Mouse (Mus musculus): ENCODE measurements around the gene Auts2. TPM values are rescaled to one million over a fixed set of nuclear protein-coding genes. Genes with fewer than 3 reads are reported as not detected.

Auts2 gene
- total and polyA plus RNA-seq, 3 experiments: not detected

GRCm38 (mm10) chr5:132395922-132396321 is 147.2 kb downstream of the Auts2 start (continued):
- no peak for TF ChIP-seq EP300 (IDR thresholded peaks at IDR 0.05; ENCODE audit: low read length)

DNA sequence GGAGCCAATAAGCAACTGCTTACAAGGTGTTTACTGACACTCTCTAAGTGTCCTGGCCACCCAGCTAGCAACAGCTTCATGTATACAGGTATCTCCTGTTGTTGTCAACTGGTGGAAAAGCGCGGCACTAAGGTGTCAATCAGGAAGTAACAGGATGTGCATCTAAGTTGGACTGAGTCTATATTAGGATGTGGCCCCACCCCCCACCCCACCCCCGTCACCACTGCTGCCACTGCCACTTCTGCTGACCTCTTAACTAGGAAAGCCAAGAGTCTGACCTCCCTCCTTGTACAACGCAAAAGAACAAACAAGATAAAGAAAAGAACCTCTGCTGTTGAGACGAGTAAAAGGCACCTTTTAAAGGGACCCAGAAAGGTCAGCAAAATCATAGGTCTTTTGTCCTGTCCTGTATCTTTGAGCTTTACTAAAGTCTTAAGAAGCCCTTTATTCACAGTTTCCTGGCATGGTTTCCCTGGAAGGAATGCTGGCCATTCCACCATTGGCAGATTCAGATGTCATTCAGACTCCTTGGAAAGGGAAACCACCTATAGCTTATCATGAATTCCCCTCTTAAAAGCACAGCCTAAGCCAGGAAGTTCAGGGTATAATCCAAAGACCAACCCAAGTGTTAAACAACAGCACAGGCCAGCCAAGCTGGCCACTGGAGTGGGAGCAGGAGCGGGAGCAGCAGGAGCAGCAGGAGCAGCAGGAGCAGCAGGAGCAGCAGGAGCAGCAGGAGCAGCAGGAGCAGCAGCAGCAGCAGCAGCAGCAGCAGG is 148.2 kb downstream of the Auts2 start:
- dilution Hi-C loops (cut with MboI; ENCODE audit: extremely low pct_ligation_motif_present, extremely low pct_unique_long_range_greater_than_20kb, low sequenced_read_pairs) (no loop called here), in situ Hi-C loops (cut with MboI; ENCODE audit: low pct_ligation_motif_present, low pct_unique_long_range_greater_than_20kb, low sequenced_read_pairs) (no loop called here)
- H3K27me3 ChIP-seq (replicated peaks): no peaks in the 10 kb centered on the region
- H3K4me1 ChIP-seq (ENCODE audit: control insufficient read depth in 1 of 2, insufficient read depth in 2 of 2): no peaks in the 10 kb centered on the region
- no peak overlapping the region for H3K4me2 ChIP-seq (ENCODE audit: insufficient read depth, low read depth, poor library complexity, severe bottlenecking)
- no peaks in the 10 kb centered on the region for H3K79me2 ChIP-seq (replicated peaks; ENCODE audit: control insufficient read depth, extremely low read depth, insufficient read depth, poor library complexity, severe bottlenecking)
- no peak overlapping the region for H3K9ac ChIP-seq (ENCODE audit: insufficient read depth, low read depth)
- H3K9me3 ChIP-seq (replicated peaks; ENCODE audit: low read length): peaks cover 63% of the 10 kb centered on the region
- TF ChIP-seq ELF1 (IDR thresholded peaks at IDR 0.05; ENCODE audit: low read depth, low read length) (no peak), NRF1 (IDR thresholded peaks at IDR 0.05; ENCODE audit: low read depth, low read length) (no peak), RAD21 (IDR thresholded peaks at IDR 0.05; ENCODE audit: low read depth, low read length) (no peak), POLR2AphosphoS2 (IDR thresholded peaks at IDR 0.05; ENCODE audit: low read depth, low read length) (no peak), BHLHE40 (IDR thresholded peaks at IDR 0.05; ENCODE audit: low read depth, low read length) (no peak), JUN (IDR thresholded peaks at IDR 0.05; ENCODE audit: insufficient read depth, low read depth, low read length) (no peak), NELFE (IDR thresholded peaks at IDR 0.05; ENCODE audit: low read depth, low read length) (no peak), CHD1 (IDR thresholded peaks at IDR 0.05; ENCODE audit: low read depth, low read length) (no peak), SMC3 (IDR thresholded peaks at IDR 0.05; ENCODE audit: low read depth, low read length) (no peak), POLR2A (IDR thresholded peaks at IDR 0.05; ENCODE audit: low read depth, low read length) (no peak), TBP (conservative IDR thresholded peaks at IDR 0.05; ENCODE audit: low read depth, low read length) (no peak), USF2 (conservative IDR thresholded peaks at IDR 0.05; ENCODE audit: low read depth, low read length) (no peak), MEF2A (IDR thresholded peaks at IDR 0.05; ENCODE audit: borderline replicate concordance, low read depth, low read length) (no peak), UBTF (IDR thresholded peaks at IDR 0.05; ENCODE audit: low read depth, low read length) (no peak), MAX (IDR thresholded peaks at IDR 0.05; ENCODE audit: low read length) (no peak), MAFK (IDR thresholded peaks at IDR 0.05; ENCODE audit: insufficient replicate concordance, low read length) (no peak), CHD2 (IDR thresholded peaks at IDR 0.05; ENCODE audit: low read length) (no peak)
- DNase-seq (ENCODE audit: extremely low read depth): no peak
- H3K4me3 ChIP-seq (replicated peaks in 1 of 3; ENCODE audit: low read depth in 2 of 3, low read length in 2 of 3, poor library complexity in 1 of 3): no peak overlapping the region
- no peaks in the 10 kb centered on the region for H3K36me3 ChIP-seq (replicated peaks in 1 of 2; ENCODE audit: control insufficient read depth in 1 of 2, insufficient read depth in 1 of 2, low read length in 1 of 2)
- no peak overlapping the region for H3K27ac ChIP-seq (ENCODE audit: insufficient read depth, low read depth)

Data from CH12.LX (cell line).